Mouse (Mus musculus) c-Kit-positive CD71-negative TER-119-negative erythroid progenitor cells, embryonic 14.5 days (primary cell): ENCODE results near the gene Rpl10.

Experiments
- DNase-seq: peaks from one replicate; pipeline ENCODE4 v3.0.0-alpha.2; 2013; ENCODE audit warnings: low read depth

The Rpl10 gene

GRCm38 (mm10) chrX:74281041-74281731 is 10.6 kb downstream of the Rpl10 start:
- no peak for DNase-seq

GRCm38 (mm10) chrX:74281732-74282394 is 11.3 kb downstream of the Rpl10 start, which contains the start of the genes Taz and Dnase1l1:
TSS of gene Taz (plus strand) at chrX:74281912.
TSS of gene Dnase1l1 (minus strand) at chrX:74282337.
- DNase-seq, result no peak

GRCm38 (mm10) chrX:74282395-74283091 is 11.9 kb downstream of the Rpl10 start:
- DNase-seq, result no peak

GRCm38 (mm10) chrX:74283092-74283437 is 12.5 kb downstream of the Rpl10 start:
- DNase-seq, result no peak

GRCm38 (mm10) chrX:74293431-74293830 is 22.8 kb downstream of the Rpl10 start:
- no peak for DNase-seq

- peak; percentile 81 for DNase-seq
Observed at GRCm38 (mm10) chrX:74296538-74297448, 26.2 kb downstream of the Rpl10 start, which contains the start of gene Atp6ap1. TSS of gene Atp6ap1 (plus strand) at chrX:74297097.

- no peak for DNase-seq
Observed at GRCm38 (mm10) chrX:74298348-74298747, 27.7 kb downstream of the Rpl10 start.

- DNase-seq, result no peak
Observed at GRCm38 (mm10) chrX:74299721-74300120, 29.1 kb downstream of the Rpl10 start.

GRCm38 (mm10) chrX:74304867-74305700 is 34.5 kb downstream of the Rpl10 start, which contains the start of gene Gdi1:
TSS of gene Gdi1 (plus strand) at chrX:74304998.
- DNase-seq, result no peak

- peak; percentile 59 for DNase-seq
Observed at GRCm38 (mm10) chrX:74312540-74313464, 42.2 kb downstream of the Rpl10 start, which contains the start of gene Fam50a. TSS of gene Fam50a (plus strand) at chrX:74313033.
